Mouse (Mus musculus): ENCODE results near the gene Atg2b.

The Atg2b gene

DNA sequence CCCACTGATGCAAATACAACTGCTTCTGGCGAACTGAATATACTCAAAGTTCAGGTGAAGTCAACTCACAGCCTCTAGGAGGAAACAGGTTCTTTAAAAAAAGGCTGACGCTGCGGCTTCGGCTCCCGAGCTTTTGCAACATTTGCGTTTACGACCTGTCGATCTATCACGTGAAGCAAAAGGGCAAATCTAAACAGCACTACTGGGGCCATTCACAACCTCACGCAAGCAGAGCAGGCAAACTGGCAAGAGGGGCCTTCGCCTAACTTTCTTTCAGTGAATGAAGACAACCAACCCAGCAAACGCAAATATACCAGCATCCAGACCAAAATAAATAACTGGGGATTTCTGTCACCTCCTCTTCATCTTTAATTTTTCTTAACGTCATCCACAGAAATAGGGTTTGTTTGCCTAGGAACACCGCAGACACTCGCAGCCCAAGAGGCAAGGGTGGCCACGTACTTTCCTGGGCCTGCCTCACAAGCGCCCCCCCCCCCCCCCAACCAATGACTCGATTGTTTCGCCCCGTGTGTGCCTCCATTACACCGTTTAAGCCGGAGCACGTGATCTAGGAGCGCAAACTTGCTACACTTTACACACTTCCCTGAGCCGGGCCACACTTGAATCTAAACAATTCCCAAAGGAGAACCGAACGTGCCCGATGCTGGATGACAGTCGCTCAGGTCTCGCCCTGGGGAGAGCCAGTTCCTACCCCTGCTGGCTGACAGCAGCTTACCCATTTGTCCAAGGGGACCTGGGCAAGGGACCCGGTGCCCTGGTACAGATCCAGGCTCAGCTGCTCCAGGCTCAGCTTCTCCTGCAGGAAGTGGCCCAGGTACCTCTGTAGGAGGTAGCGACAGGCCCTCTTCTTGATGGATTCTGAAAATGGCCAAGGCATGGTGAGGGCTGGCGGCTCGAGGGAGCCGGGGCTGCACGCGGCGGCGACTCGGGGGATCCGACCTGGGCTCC lies 794 bp downstream of the Atg2b start, which contains the start of gene Gskip:
Gene Gskip, plus strand, starts transcription at position 897 of the 969 bp plus-strand sequence.
- DNase-seq: peak; percentile 52

DNA sequence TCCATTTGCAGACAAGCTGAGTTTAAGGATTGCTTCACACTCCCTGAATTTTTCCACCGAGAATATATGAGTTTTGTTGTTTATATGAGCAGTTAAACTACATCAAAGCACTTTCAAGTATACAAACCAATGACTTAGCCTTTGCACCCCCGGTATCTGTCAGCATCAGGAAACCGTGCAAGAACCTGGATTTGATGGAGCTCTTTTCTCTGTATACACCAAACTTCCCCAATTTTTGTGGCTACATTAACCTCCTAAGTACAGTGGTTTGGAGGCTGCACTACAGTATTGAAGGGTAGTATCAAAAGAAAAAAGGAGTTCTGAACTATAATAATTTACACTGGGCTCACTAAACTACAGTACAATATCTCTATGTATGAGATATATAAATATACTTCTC lies 6.2 kb downstream of the Atg2b start:
- DNase-seq: no peak

DNA sequence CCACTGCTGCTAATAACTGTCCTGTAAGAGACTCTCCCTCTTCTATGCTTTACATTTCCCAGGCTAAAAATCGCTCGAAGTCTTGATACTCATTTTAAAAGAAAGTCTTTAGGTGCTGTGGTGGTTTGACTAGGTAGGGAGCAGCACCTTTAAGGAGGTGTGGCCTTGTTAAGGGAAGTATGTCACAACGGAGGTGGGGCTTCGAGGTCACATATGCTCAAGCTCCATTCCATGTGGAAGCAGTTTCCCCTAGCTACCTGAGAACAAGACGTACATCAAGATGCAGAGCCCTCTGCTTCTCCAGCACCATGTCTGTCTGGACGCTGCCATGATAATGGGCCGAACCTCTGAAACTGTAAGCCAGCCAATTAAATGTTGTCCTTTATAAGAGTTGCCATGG lies 6.8 kb downstream of the Atg2b start:
- no peak for DNase-seq

DNA sequence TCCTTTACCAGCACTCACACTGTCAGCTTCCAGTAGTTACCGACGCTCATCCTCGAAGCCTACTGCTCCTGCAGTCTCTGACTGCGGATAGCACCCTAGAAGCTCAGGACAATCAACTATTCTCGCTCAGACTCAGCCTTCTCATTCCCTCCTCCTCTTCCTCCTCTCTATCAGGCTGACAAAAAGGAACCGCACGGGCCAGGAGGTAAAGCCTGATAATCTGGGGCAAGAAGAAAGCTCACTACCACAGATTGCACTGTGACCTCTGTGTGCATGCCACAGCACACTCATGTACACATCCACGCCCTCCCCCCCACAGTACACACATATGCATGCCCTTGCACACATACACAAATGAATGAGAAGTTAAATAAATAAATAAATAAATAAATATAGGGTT lies 8.7 kb downstream of the Atg2b start:
- DNase-seq: no peak

DNA sequence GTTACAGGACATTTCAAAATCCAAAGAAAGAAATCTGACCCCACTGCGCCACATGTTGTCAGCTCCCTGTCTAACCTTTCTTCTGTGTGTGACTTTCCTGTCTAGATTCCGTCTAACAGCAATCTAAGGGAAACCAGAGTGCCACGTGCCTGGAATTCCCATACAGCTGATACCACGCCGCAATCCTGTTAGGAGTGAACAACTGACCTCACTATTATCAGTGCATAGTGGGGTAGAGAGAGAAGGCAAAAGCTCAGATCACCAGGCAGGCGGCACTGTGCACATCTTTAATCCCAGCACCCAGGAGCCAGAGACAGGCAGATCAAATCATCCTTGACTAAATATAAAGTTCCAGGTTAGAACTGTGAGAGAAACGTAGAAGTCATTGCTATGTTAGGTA lies 29.2 kb downstream of the Atg2b start:
- DNase-seq: no peak

DNA sequence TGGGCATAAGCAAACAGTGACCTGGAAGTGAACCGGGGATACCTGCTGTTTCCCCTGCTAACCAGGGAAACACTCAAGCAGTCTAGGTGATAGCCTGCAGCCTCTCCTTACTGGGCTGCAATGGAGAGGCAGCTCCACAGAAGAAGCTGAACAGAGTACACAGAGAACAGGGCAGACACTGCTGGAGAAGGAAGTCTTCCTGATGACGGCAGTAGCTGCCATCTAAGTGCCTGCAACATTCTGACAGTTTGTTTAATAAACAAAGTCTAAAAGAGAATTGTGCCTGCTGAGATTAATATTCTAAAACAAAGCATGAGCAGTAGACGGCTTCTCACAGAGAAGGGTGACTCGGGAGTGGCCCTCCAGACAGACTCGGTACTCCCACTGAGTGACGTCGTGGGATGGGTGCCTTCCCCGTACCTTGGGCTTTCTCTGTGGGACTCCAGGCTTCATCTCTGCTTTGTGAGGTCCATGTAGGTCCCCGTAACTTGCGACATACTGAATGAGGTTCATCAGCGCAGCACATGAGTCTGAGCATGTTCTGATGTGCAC lies 42.2 kb downstream of the Atg2b start:
- DNase-seq: no peak

DNA sequence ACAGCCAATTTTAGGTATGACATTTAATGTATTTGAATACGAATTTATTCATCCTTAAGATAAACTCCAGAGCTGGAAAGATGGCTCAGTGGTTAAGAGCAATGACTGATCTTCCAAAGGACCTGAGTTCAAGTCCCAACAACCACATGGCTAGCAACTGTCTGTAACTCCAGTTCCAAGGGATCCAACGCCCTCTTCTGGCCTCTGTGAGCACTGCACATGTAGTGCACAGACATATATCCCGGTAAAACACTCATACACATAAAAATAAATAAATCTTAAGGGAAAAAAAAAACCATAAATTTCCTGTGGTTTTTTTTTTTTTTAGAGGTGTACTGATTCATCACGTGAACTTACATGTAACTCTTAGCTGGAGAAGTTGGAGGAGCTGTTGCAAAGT lies 47.5 kb downstream of the Atg2b start:
- no peak for DNase-seq

DNA sequence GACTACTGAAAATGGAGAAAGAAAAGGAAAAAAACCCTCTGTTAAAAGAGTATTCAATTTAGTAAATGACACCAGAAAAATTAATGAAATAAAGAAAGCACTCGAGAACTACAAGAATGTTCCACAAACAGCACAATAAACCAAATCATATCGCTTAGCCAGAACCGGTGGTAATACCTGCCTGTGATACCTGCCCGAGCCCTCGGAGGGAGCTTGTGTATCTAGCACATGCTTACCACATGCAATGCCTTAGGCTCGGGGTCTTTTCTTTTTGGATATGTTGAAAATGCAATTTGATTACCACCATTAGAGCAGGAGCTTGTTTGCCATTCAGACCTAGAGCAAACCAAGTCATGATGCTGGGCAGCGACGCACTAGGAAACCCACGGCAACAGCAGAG lies 48.5 kb downstream of the Atg2b start:
- no peak for DNase-seq

DNA sequence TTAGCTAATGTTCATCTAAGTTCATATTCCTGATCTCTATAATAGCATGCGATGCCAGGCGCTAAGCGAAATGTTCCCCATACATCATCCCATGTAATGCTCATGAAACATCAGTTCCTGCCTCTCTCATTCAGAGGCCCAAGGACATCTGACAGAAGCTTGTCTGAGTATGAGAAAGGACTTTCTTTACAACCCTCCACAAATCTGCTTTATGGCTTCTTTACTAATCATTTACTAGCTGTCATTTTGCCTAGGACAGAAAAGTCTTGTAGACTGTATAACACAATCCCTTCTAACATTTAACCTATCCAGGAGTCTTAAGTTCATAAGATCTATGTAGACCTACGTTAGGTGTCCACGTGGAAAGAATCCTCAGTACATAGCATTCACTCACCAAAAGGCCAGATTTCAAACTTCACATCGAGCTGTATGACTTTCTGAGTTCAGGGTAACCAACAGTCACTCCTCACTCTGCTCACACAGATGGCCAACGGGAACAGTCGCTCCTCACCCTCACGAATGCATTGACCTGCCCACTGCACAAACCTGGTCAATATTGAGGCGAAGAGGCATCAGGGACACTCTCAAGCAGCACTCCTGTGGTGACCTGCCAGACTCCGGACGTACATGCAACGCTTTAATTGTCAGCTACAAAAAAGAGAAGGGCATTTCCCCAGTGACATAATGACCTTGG lies 50.5 kb downstream of the Atg2b start:
- no peak for DNase-seq

DNA sequence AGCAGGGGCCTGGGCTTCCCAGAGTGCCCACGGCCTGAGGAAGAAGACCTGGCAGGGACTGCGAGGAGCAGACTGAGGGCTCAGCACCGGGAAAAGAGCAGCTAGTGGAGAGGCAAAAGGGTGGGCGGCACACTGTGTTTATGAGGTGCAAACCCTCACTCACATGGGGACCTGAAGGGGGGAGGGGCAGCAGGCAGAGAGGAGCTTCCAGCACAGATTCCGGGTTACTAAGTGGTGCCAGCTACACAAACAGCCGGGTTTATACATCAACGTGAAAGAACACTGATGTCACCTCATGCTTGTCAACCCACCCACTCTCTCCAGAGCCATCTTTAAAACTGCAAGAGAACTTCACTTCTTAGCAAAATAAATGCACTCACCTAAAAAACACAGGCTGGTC lies 59.2 kb downstream of the Atg2b start:
- DNase-seq: no peak

DNA sequence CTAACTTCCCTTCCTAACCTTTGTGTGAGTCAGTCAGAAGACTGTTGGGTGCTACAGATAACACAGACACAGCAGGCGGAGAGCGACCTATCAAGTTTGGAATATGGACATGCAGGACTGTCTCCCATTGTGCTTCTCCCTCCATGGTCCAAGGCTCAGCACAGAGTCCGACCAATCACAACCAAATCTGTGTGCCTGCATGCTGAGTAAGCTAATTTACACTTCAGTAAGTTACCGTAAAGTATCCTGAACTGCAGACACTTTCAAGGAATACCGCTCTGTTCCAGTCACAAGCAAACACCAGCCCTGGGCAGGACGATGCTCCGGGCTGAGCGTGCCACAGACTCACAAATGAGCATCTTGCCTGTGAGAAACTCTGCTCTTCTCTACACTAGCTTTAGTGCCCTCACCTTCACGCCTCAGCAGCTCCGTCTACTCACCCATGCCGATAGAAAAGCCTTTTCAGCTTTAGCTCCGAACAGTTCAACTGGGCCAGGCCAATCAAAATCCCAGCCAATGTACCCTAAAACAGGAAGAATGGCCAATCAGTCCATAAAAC lies 62.0 kb downstream of the Atg2b start:
- no peak for DNase-seq

DNA sequence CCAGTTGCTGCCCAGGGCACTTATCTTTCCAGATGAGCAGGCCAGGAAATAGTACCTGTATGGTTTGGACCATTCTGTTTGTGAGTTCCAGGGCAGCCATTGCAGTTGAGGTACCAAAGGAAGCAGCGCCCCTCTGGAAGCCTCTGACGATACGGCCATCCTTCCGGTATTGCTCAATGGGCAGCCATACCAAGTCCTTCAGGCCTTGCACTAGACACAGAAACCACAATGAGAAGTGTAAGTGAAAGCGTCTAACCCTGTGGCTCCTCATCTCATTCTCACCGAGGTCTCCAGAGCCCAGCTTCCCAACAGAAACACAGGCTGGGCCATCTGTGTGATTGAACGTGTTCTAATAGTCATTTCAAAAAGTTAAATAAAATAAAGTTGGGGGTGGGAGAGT lies 63.0 kb downstream of the Atg2b start:
- no peak for DNase-seq

DNA sequence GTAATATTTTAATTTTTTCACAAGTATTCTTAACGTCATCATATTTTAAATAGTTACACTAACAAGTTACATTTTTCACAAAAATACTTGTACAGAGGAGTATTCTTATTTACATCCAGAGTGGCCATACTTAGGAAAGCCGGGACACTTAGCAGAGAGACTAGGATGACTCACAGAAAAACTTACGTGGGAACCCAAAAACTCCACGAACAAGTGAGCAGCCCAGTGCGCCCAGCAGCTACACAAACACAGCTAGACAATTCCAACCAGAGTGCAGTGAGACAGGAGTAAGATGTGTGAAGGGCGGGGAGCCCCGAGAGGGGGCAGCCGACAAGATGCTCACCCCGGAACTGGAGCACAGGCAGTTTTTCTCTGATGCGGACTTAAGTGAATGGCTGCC lies 71.5 kb downstream of the Atg2b start:
- DNase-seq: no peak

DNA sequence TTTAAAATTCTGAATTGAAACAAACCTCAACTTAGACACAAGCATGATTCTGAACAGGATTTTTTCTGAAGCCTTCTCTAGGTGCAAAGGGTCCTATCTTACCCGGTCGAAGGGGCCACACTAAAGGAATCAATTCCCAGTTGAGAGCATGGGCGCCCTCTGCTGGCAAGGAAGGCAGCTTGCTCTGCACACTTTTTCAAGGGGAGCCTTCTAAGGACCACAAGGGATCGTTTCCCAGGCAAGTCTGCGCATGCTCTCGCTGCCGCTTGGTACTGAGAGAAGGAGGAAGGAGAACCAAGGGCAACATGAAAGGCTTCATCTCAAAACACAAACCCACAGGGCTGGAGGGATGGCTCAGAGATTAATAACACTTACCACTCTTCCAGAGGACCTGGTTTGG lies 73.3 kb downstream of the Atg2b start:
- DNase-seq: peak; percentile 85

DNA sequence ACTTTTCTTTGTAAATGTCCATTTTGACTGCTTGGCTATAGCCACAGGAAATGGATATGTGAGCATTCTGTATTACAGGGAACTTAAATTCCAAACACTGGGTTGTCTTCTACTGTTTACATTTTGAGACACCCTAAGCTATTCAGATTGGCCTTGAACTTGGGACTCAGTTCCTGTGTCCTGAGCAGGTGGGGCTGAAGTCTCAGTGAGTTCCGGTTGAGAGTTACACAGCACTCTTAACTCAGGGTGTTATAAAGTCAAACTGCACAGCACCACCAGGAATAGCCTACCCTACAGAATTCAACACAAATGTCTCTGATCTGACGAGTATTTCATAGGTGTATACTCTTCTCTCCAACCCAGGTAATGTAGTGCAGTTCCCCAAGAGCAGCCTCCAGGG lies 74.0 kb downstream of the Atg2b start:
- no peak for DNase-seq

DNA sequence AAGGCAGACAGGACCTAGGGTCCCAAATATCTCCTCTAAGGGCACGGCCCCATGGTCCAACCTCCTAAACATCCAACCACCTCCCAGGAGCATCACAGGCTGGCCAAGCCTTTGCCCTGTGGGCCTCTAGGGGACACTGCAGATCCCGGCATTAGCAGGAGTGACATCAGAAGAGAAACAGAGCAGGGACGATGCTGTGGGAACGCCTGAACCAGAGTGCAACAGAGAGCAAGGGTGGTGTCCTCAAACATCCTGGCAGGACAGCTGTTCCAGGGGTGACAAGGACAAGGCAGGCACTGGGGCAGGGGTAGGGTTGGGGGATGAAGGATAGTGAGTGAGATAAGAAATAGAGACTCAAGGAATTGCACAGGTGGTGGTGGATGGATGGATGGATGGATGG lies 78.1 kb downstream of the Atg2b start:
- no peak for DNase-seq

DNA sequence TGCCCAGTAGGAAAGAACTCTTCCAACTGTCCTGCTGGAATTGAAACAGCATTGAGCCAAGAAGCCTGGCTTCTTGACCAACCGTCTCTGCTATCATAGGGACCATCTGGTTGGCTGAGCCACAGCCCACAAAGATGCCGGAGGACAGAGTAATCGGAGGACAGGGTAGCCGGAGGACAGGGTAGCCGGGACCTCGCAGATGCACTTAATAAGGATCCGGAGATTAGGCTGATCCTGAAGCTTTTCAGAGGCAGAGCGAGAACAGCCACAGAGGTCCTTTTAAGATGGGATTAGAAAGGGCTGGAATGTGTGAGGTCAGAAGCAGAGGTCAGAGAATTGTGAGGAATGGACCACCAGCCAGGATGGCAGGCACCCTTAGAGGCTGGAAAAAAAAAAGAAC lies 79.8 kb downstream of the Atg2b start:
- DNase-seq: peak; percentile 65

DNA sequence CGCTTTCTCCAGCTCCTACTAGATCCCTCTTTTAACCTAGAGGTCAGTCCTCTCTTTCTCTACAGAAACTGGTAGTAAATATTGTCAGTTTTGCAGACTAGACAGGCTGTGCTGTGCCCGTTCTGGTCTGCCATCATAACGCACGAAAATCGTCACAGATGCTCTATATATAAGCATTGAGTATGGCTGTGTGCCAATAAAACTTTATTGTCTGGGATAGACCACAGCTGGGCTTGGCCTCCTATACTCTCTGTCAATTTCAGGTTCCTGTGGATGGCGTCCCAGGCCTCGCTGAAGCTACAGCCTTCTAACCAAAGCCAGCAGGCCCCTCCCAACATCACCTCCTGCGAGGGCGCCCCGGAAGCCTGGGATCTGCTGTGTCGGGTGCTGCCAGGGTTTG lies 81.1 kb downstream of the Atg2b start:
- DNase-seq: no peak

DNA sequence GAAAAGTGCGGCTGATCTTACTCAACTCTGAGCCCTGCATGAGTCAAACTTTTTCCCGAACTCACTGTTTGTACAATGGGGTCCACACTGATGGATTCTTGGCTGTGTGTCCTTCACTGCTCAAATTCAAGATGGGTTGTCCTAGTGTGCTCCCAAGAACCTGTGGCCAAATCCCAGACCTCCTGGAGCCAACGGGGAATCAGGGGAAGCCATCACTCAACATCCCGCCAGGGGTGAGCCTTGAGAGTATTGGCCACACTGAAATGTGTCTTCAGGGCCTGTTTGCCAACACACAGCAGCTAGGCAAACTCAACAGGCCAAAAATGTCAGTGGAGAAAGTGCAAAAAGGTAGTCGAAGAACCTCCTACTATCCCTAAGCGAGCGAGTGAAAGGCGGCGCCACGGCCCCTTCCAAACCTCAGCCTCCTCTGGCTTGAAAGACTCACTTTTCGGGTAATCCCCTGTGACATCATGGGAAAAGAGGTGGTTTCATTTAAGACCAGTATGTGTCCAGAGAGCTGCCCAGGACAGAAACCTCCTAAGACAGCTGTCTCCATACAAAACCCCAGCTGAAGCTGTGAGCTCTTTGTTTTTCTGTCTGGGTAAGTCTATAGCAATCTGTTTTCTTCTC lies 82.3 kb downstream of the Atg2b start, which contains the start of gene Bdkrb1:
Gene Bdkrb1, plus strand, starts transcription at position 505 of the 630 bp plus-strand sequence.
- no peak for DNase-seq

DNA sequence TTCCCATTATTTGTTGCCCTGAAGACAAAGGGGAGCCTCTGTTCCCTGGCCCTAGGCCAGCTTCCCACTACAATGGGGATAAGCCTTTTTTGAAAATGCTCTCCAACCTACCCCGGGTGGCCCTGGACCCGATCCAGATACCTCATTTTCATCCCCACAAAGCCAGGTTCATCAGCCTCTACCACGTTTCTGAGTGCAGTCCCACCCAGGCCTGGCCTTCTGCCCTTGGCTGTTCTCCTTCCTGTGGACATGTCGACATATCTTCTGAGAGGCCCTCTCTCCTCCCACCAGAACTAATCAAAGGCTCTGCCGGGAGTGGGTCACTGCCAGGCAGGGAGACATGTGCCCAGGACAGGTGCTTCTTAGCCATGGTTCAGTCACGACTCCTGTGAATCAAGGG lies 83.4 kb downstream of the Atg2b start:
- peak; percentile 80 for DNase-seq

DNA sequence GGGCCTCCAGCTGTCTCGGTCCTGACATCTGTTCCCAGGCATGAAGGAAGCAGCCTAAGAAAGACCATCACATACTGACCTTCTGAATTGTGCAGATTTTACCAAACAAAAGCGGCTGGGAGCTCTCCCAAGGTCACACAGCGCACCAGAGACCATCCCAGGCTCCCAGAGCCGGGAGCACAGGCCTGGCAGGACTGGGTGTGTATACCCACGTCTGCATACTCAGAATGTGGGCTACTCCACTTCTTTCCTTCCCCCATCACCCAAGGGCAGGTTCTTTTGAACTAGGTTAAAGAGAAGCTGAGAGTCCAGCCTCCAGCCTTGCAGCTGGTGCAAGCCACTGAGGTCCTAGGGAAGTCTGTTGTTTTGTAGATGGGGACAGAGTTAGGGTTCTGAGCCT lies 85.9 kb downstream of the Atg2b start:
- no peak for DNase-seq

DNA sequence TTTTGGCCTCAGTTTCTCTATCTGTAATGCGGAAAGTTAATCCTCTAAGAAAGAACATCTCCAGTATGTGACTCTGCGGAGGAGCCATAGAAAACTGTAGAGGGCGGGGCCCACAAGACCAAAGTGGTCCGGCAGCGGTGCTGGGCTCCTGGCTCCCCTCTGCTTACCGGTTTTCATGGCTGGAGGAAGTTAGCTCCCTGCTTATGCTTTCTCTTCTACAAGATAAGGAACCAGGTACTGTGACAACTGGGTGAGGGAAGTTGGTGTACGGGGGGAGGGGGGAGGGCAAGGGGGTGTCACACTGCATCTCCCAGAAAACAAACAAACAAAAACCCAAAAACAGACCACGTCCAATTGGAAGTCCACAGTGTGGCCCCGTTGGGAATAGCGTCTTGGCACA lies 86.5 kb downstream of the Atg2b start:
- DNase-seq: no peak

DNA sequence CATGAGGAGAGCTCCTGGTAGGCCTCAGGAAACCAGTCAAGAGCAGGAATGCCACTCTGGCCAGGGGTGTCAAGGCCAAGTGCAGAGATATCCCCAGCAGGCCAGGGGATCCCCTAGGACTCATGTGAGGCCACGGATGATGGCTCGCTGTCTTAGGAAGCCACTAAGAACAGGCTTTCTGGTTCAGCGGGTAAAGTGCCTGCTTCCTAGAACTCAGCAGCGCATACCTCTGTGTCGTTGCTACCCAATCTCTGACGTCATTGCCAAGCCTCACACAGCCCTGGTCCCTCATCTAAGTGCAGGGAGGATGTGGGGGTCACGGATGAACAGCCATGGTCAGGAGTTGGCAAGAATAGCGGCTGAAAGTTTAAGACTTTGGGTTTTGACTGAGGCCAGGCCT lies 87.9 kb downstream of the Atg2b start:
- no peak for DNase-seq
